Mouse (Mus musculus) liver, adult 2 months (tissue): ENCODE data around the gene Bach2.

Experiments used
- CTCF ChIP-seq: fragments of 200-500 bp; IDR thresholded peaks from 2 replicates; pipeline ENCODE4 v1.5.1; 2011; ENCODE audit warnings: low read depth, low read length, control low read depth
- POLR2A ChIP-seq: fragments of 200-500 bp; IDR thresholded peaks from 2 replicates; pipeline ENCODE4 v1.6.1; 2011; ENCODE audit warnings: low read length, control low read depth; ENCODE audit not compliant: insufficient read depth; ENCODE audit errors: extremely low read depth

GRCm38 (mm10) chr4:32340844-32341243 lies 102.2 kb downstream of the Bach2 start:
- no peak for TF ChIP-seq CTCF
- no peak for TF ChIP-seq POLR2A
